Mouse (Mus musculus): ENCODE measurements at regions not wholly inside any gene's neighbourhood (a gene's known extent, or its start where the extent isn't known, plus 50 kb on each side); places are given as distances from the start of the nearest gene placed in this dataset.

GRCm38 (mm10) chr15:93189266-93189855 lies 85.6 kb downstream of the Gxylt1 start:
- DNase-seq (ENCODE audit: low spot score): no peak
- Histone ChIP-seq H3K36me3 (ENCODE audit: control insufficient read depth, insufficient read depth, low read length) (no peaks in the 10 kb centered on the region), H3K4me3 (ENCODE audit: low read depth, low read length) (no peak overlapping the region), H3K4me1 (ENCODE audit: control insufficient read depth, insufficient read depth, low read length) (peaks cover 2% of the 10 kb centered on the region; the same call in 1 of the 2 replicates), H3K27me3 (replicated peaks; ENCODE audit: control insufficient read depth, insufficient read depth, low read length) (no peaks in the 10 kb centered on the region), H3K27ac (ENCODE audit: low read depth, low read length) (no peak overlapping the region), H3K9ac (ENCODE audit: low read length) (no peak overlapping the region), H3K4me2 (ENCODE audit: low read length) (no peak overlapping the region), H3K9me3 (replicated peaks; ENCODE audit: control insufficient read depth, low read length) (no peaks in the 10 kb centered on the region)
- WGBS: 87% methylated on average over 7 of the region's 7 CpGs
- no peak for ATAC-seq

GRCm38 (mm10) chr15:93176221-93176620 lies 98.8 kb downstream of the Gxylt1 start:
- WGBS: 45% methylated on average over 5 of the region's 5 CpGs
- Histone ChIP-seq H3K4me1 (ENCODE audit: control insufficient read depth, insufficient read depth, low read length) (no peaks in the 10 kb centered on the region), H3K9me3 (replicated peaks; ENCODE audit: control insufficient read depth, low read length) (no peaks in the 10 kb centered on the region), H3K27me3 (replicated peaks; ENCODE audit: control insufficient read depth, insufficient read depth, low read length) (no peaks in the 10 kb centered on the region), H3K36me3 (ENCODE audit: control insufficient read depth, insufficient read depth, low read length) (no peaks in the 10 kb centered on the region), H3K4me3 (ENCODE audit: low read depth, low read length) (no peak overlapping the region), H3K9ac (ENCODE audit: low read length) (no peak overlapping the region), H3K27ac (ENCODE audit: low read depth, low read length) (no peak overlapping the region), H3K4me2 (ENCODE audit: low read length) (no peak overlapping the region)
- no peak for DNase-seq (ENCODE audit: low spot score)
- no peak for ATAC-seq

GRCm38 (mm10) chr15:93168784-93169183 lies 106.2 kb downstream of the Gxylt1 start:
- WGBS: 91% methylated on average over 3 of the region's 3 CpGs
- H3K36me3 ChIP-seq (ENCODE audit: control insufficient read depth, insufficient read depth, low read length): no peaks in the 10 kb centered on the region
- no peak overlapping the region for H3K4me2 ChIP-seq (ENCODE audit: low read length)
- no peaks in the 10 kb centered on the region for H3K27me3 ChIP-seq (replicated peaks; ENCODE audit: control insufficient read depth, insufficient read depth, low read length)
- no peak overlapping the region for H3K9ac ChIP-seq (ENCODE audit: low read length)
- no peak overlapping the region for H3K27ac ChIP-seq (ENCODE audit: low read depth, low read length)
- H3K4me3 ChIP-seq (ENCODE audit: low read depth, low read length): no peak overlapping the region
- DNase-seq (ENCODE audit: low spot score) (no peak), ATAC-seq (no peak)
- no peaks in the 10 kb centered on the region for H3K4me1 ChIP-seq (ENCODE audit: control insufficient read depth, insufficient read depth, low read length)
- H3K9me3 ChIP-seq (replicated peaks; ENCODE audit: control insufficient read depth, low read length): no peaks in the 10 kb centered on the region

- no peak overlapping the region for H3K9ac ChIP-seq (ENCODE audit: low read length)
- no peaks in the 10 kb centered on the region for H3K36me3 ChIP-seq (ENCODE audit: control insufficient read depth, insufficient read depth, low read length)
- ATAC-seq (no peak), DNase-seq (ENCODE audit: low spot score) (no peak)
- 92% methylated on average over 9 of the region's 9 CpGs for WGBS
- no peak overlapping the region for H3K27ac ChIP-seq (ENCODE audit: low read depth, low read length)
- no peak overlapping the region for H3K4me2 ChIP-seq (ENCODE audit: low read length)
- no peaks in the 10 kb centered on the region for H3K27me3 ChIP-seq (replicated peaks; ENCODE audit: control insufficient read depth, insufficient read depth, low read length)
- no peaks in the 10 kb centered on the region for H3K9me3 ChIP-seq (replicated peaks; ENCODE audit: control insufficient read depth, low read length)
- no peak overlapping the region for H3K4me3 ChIP-seq (ENCODE audit: low read depth, low read length)
- H3K4me1 ChIP-seq (ENCODE audit: control insufficient read depth, insufficient read depth, low read length): no peaks in the 10 kb centered on the region
These were observed 107.5 kb downstream of the Gxylt1 start for GRCm38 (mm10) chr15:93167451-93167850.

- ATAC-seq (no peak), DNase-seq (ENCODE audit: low spot score) (peak; percentile 23)
- Histone ChIP-seq H3K27ac (ENCODE audit: low read depth, low read length) (no peak overlapping the region), H3K36me3 (ENCODE audit: control insufficient read depth, insufficient read depth, low read length) (no peaks in the 10 kb centered on the region), H3K27me3 (replicated peaks; ENCODE audit: control insufficient read depth, insufficient read depth, low read length) (no peaks in the 10 kb centered on the region), H3K9me3 (replicated peaks; ENCODE audit: control insufficient read depth, low read length) (no peaks in the 10 kb centered on the region), H3K4me1 (ENCODE audit: control insufficient read depth, insufficient read depth, low read length) (no peaks in the 10 kb centered on the region), H3K4me3 (ENCODE audit: low read depth, low read length) (no peak overlapping the region), H3K9ac (ENCODE audit: low read length) (no peak overlapping the region), H3K4me2 (ENCODE audit: low read length) (no peak overlapping the region)
- WGBS: 65% methylated on average over 25 of the region's 25 CpGs
These were observed 112.8 kb downstream of the Gxylt1 start for GRCm38 (mm10) chr15:93161924-93162910.

GRCm38 (mm10) chr15:93161329-93161728 lies 113.7 kb downstream of the Gxylt1 start:
- Histone ChIP-seq H3K4me1 (ENCODE audit: control insufficient read depth, insufficient read depth, low read length) (no peaks in the 10 kb centered on the region), H3K9ac (ENCODE audit: low read length) (no peak overlapping the region), H3K4me3 (ENCODE audit: low read depth, low read length) (no peak overlapping the region), H3K36me3 (ENCODE audit: control insufficient read depth, insufficient read depth, low read length) (no peaks in the 10 kb centered on the region), H3K9me3 (replicated peaks; ENCODE audit: control insufficient read depth, low read length) (no peaks in the 10 kb centered on the region), H3K4me2 (ENCODE audit: low read length) (no peak overlapping the region), H3K27me3 (replicated peaks; ENCODE audit: control insufficient read depth, insufficient read depth, low read length) (no peaks in the 10 kb centered on the region), H3K27ac (ENCODE audit: low read depth, low read length) (no peak overlapping the region)
- ATAC-seq: no peak
- 52% methylated on average over 7 of the region's 7 CpGs for WGBS
- DNase-seq (ENCODE audit: low spot score): peak; percentile 51

- no peak for ATAC-seq
- Histone ChIP-seq H3K27ac (ENCODE audit: low read depth, low read length) (no peak overlapping the region), H3K9ac (ENCODE audit: low read length) (no peak overlapping the region), H3K36me3 (ENCODE audit: control insufficient read depth, insufficient read depth, low read length) (no peaks in the 10 kb centered on the region), H3K9me3 (replicated peaks; ENCODE audit: control insufficient read depth, low read length) (no peaks in the 10 kb centered on the region), H3K27me3 (replicated peaks; ENCODE audit: control insufficient read depth, insufficient read depth, low read length) (no peaks in the 10 kb centered on the region), H3K4me3 (ENCODE audit: low read depth, low read length) (no peak overlapping the region), H3K4me1 (ENCODE audit: control insufficient read depth, insufficient read depth, low read length) (no peaks in the 10 kb centered on the region), H3K4me2 (ENCODE audit: low read length) (no peak overlapping the region)
- 89% methylated on average over 3 of the region's 3 CpGs for WGBS
- DNase-seq (ENCODE audit: low spot score): peak; percentile 14
These were observed 119.2 kb downstream of the Gxylt1 start for GRCm38 (mm10) chr15:93155756-93156155.

- no peak for ATAC-seq
- no peaks in the 10 kb centered on the region for H3K9me3 ChIP-seq (replicated peaks; ENCODE audit: control insufficient read depth, low read length)
- H3K36me3 ChIP-seq (ENCODE audit: control insufficient read depth, insufficient read depth, low read length): no peaks in the 10 kb centered on the region
- H3K4me1 ChIP-seq (ENCODE audit: control insufficient read depth, insufficient read depth, low read length): no peaks in the 10 kb centered on the region
- H3K9ac ChIP-seq (ENCODE audit: low read length): no peak overlapping the region
- H3K27me3 ChIP-seq (replicated peaks; ENCODE audit: control insufficient read depth, insufficient read depth, low read length): no peaks in the 10 kb centered on the region
- no peak overlapping the region for H3K27ac ChIP-seq (ENCODE audit: low read depth, low read length)
- 61% methylated on average over 4 of the region's 4 CpGs for WGBS
- no peak overlapping the region for H3K4me3 ChIP-seq (ENCODE audit: low read depth, low read length)
- no peak overlapping the region for H3K4me2 ChIP-seq (ENCODE audit: low read length)
- peak; percentile 35 for DNase-seq (ENCODE audit: low spot score)
These were observed 121.0 kb downstream of the Gxylt1 start for GRCm38 (mm10) chr15:93154022-93154421.

- H3K27ac ChIP-seq (ENCODE audit: low read depth, low read length): no peak overlapping the region
- no peaks in the 10 kb centered on the region for H3K4me1 ChIP-seq (ENCODE audit: control insufficient read depth, insufficient read depth, low read length)
- H3K36me3 ChIP-seq (ENCODE audit: control insufficient read depth, insufficient read depth, low read length): no peaks in the 10 kb centered on the region
- WGBS: 91% methylated on average over 9 of the region's 9 CpGs
- DNase-seq (ENCODE audit: low spot score): no peak
- H3K9ac ChIP-seq (ENCODE audit: low read length): no peak overlapping the region
- H3K9me3 ChIP-seq (replicated peaks; ENCODE audit: control insufficient read depth, low read length): no peaks in the 10 kb centered on the region
- H3K27me3 ChIP-seq (replicated peaks; ENCODE audit: control insufficient read depth, insufficient read depth, low read length): no peaks in the 10 kb centered on the region
- no peak for ATAC-seq
- no peak overlapping the region for H3K4me2 ChIP-seq (ENCODE audit: low read length)
- no peak overlapping the region for H3K4me3 ChIP-seq (ENCODE audit: low read depth, low read length)
These were observed 130.1 kb downstream of the Gxylt1 start for GRCm38 (mm10) chr15:93144899-93145298.

Measured in forebrain, embryonic 14.5 days (tissue).